Mouse (Mus musculus): Measurements from ENCODE around the gene Nrxn3.

DNA sequence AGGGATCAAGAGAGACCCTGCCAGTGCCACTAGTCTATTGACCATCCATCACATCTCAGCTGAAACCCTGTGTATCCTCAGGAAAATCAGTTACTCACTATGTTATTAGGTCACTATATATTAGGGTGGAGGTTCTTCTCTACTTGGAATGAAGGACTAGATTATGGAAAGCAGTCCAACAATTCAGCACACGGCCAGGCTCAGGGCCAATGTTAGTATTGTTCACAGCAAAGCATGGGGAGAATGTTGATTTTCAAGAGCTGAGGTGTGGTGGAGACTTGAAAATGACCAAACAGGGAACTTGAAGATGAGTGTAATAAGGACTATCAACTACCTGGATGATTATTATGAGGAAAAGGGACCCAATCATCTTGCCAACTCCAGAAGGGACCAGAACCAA, 1209.7 kb downstream of the Nrxn3 start:
- TF ChIP-seq CTCF (IDR thresholded peaks at IDR 0.05; ENCODE audit: control insufficient read depth, insufficient read depth, insufficient replicate concordance, low read depth, low read length) (no peak), POLR2A (IDR thresholded peaks at IDR 0.05; ENCODE audit: control insufficient read depth, low read depth, low read length) (no peak)
